Mouse (Mus musculus): ENCODE measurements around the gene Vamp5. TPM values are rescaled to one million over a fixed set of nuclear protein-coding genes. Genes with fewer than 3 reads are reported as not detected.

Vamp5 gene
- total RNA-seq (2022), result 10 to 100 TPM; 58.0 to 68.1 (median 61.2) TPM

- DNase-seq (ENCODE audit: low spot score), result peak; percentile 81
Measured at GRCm38 (mm10) chr6:72380131-72380770, at the start of gene Vamp5. Gene Vamp5 (minus strand): TSS chr6:72380468.

DNA sequence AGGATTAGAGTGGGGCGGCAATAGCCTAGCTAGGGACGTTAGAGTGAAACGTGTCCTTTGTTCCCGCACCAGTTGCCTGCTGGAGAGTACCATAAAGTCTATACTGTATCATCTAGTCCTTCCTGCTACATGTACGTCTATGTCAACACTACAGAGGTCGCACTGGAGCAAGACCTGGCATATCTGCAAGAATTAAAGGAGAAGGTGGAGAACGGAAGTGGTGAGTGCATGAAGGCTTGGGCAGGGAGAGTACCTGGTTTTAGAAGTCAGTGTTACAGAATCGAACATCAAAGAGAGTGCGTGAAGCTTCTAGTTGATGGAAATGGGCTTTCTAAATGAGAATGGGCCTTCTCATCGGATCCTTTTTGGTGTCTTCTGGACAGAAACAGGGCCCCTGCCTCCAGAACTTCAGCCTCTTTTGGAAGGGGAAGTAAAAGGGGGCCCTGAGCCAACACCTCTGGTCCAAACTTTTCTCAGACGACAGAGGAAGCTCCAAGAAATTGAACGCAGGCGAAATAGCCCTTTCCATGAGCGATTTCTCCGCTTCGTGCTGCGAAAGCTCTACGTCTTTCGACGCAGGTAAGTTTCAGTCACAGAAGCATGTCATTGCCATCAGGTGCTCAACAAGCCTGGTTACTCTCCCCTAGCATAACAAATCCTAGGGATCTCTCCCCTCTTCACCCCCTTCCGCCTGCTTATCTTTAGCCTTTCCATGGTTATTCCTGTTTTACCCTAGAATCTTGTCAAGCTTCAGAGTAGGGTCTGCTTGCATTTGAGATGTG, 49.0 kb upstream of the Vamp5 start:
- DNase-seq (ENCODE audit: low spot score), result no peak

DNA sequence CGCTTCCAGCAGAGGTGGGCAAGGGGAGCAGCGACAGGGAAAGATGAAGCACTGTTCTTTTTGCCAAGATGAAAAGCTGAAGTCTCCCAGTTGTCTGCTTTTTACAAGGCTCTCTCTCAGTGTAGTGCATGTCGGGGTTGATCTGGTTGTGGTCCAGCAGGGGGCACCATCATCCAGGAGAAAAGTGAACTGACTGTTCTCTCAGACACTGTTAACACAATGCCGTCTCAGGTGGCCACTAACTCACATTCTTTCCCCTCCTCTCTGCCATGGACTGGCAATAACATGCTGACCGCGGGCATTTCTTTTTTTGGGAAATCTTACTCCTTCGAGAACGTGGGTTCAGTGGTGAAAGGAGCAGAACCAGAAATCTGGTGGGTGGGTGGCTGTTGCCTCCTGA, 47.8 kb upstream of the Vamp5 start:
- DNase-seq (ENCODE audit: low spot score), result peak; percentile 80

DNA sequence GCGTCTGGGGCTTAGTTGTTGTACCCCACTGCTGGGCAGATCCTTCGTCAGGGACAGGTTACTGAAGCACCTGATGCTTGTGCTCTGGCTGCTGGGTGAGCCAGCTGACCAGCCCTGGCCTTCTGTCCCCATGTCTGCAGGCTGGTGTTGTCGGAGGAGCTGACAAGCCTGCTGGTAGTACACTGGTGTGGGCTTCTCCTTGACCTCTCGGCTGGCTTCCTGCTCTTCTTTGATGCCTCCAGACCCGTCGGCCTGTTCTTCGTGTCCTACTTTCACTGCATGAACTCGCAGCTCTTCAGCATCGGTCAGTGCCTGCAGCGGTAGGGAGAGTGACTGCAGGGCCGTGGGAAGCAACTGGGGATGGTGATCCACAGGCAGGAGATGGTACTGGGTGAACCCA, 45.4 kb upstream of the Vamp5 start:
- no peak for DNase-seq (ENCODE audit: low spot score)

DNA sequence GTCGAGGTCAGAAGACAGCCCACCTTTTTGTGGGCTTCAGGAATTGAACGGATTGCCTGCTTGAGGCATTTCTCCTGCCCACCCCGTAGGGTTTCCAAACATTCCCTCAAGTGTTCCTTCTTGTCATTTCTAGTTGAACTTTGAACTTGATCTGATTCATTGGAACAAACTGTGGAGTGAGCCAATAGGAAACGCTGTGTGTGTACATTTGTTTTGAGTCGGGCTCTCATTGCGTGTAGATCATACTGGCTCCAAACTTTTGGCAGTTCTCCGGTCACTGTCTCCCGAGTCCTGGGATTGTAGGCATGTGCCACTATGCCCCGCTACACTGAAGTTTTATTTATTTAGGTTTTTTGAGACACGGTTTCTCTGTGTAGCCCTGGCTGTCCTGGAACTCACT, 40.6 kb upstream of the Vamp5 start:
- DNase-seq (ENCODE audit: low spot score), result no peak

DNA sequence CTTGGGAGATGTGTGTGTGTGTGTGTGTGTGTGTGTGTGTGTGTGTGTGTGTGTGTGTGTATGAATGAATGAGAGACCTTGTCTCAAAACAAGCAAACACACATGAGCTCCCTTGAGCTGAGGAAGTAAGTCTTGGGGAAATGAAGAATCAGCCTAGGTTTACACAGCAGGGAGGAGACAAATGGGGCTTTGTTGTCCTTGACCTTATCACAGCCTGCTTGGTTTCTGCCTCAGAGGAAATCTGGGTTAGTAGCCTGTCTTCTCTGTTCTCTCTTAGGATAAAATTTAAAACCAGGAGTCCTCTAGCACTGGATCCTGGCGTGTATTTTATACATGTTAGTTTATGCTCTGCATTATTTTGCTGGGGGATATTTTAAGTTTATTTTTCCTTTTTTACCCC, 39.5 kb upstream of the Vamp5 start:
- DNase-seq (ENCODE audit: low spot score), result no peak

DNA sequence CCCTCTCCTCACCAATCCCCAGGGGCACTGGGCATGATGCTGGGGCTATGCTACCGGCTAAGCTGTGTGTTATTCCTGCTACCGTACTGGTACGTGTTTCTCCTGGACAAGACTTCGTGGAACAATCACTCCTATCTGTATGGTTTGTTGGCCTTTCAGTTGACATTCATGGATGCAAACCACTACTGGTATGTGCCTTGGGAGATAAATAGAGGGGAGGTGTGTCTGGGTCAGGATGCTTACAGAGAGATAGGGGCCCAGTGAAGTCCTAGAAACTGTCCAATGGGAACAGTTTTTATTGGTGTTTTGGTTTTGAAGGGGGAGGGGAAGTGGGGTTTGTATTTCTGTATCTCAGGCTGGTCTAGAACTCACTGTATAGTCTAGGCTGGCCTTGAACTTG, 38.0 kb upstream of the Vamp5 start:
- no peak for DNase-seq (ENCODE audit: low spot score)

DNA sequence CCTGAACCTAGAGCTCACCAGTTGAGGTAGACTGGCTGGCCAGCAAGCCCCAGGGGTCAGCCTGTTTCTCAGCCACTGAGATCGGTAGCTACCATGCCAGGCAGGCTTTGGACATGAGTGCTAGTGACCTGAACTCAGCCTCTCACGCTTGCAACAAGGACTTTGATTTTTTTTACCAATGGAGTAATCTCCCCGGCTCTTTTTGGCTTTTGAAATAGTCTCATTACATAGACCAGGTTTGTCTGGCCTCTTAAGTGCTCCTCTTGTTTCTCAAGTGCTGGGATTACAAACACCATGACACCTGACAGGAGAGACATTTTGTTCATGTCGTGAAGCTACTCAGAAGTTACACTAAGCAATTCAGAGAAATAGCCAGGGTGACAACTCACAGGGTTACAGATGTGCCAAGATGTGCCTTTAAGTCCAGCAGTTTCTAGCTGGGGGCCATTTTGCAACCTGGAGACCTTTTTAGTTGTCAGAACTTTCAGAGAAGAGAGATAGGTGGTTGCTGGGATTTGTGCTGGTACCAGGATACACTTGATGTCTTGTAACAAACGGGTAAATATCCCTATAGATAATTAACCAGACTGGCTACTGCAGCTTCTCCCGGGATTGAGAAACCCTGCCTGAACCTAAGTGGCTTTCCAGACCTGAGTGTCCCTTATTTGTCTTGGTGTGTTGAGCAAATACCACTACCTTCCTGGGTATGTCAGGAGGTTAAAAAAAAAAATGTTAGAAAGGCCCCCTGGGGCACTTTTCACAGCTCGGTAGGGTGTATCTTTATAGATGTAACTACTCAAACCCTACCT, 35.9 kb upstream of the Vamp5 start:
- DNase-seq (ENCODE audit: low spot score), result no peak

GRCm38 (mm10) chr6:72415181-72415580, 34.9 kb upstream of the Vamp5 start:
- DNase-seq (ENCODE audit: low spot score), result no peak

- DNase-seq (ENCODE audit: low spot score), result peak; percentile 94
Measured at GRCm38 (mm10) chr6:72414076-72414756, 33.9 kb upstream of the Vamp5 start, which contains the start of gene Ggcx. Gene Ggcx (plus strand): TSS chr6:72414308.

- DNase-seq (ENCODE audit: low spot score), result no peak
Measured at GRCm38 (mm10) chr6:72410518-72410917, 30.2 kb upstream of the Vamp5 start.

- no peak for DNase-seq (ENCODE audit: low spot score)
Measured at GRCm38 (mm10) chr6:72410003-72410402, 29.7 kb upstream of the Vamp5 start.

- peak; percentile 67 for DNase-seq (ENCODE audit: low spot score)
Measured at GRCm38 (mm10) chr6:72409567-72409966, 29.3 kb upstream of the Vamp5 start.

- DNase-seq (ENCODE audit: low spot score), result peak; percentile 73
Measured at GRCm38 (mm10) chr6:72407119-72407518, 26.9 kb upstream of the Vamp5 start.

DNA sequence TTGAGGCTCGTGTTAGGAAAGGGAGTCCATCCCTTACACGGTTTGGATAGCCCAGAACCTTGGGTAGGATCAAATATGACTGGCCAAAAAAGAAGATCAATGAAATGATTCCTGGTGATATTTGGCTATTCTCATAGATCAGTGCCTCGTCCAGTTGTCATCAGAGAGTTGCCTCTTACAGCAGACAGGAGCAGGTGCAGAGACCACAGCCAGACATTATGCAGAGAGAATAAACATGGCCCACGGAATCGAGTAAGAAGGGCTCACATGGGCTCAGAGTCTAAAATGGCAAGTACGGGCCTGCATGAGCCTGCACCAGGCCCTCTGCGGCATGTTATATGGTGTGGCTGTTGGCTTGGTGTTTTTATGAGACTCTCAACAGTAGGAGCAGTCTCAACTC, 25.1 kb upstream of the Vamp5 start:
- no peak for DNase-seq (ENCODE audit: low spot score)

DNA sequence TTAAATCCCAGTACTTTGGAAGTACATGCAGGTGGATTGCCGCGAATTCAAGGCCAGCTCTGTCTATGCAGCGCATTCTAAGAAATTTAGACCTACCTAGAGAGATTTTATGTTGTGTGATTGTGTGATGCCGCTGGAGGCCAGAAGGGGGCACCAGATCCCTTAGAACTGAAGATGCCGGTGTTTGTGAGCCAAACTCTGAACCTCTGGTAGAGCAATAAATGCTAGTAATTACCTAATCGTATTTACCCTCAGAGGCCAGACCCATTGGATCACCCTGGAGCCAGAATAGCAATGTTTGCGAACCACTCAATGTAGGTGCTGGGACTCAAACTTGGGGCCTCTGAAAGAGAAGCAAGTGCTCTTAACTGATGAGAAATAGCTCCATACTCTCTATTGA, 21.6 kb upstream of the Vamp5 start:
- peak; percentile 83 for DNase-seq (ENCODE audit: low spot score)

DNA sequence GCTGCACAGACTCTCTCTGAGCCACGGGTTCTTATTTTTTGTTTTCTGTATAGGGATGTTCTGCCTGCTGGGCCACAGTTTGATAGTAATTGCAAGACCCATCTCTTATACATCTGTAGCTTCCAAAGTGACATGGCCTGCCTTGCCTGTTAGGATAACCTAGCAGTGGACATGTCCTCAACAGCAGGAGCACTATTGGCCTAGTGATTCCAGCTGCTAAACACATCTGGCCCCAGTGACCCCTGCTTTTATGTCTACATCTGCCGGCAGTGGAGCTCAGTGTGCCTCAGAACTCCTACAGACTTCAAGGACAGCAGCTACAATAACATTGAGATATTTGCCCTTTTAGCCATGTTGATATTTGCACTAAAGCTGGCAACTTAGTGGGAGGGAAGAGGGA, 19.7 kb upstream of the Vamp5 start:
- no peak for DNase-seq (ENCODE audit: low spot score)

- no peak for DNase-seq (ENCODE audit: low spot score)
Measured at GRCm38 (mm10) chr6:72396837-72397251, 16.6 kb upstream of the Vamp5 start.

GRCm38 (mm10) chr6:72392341-72392740, 12.1 kb upstream of the Vamp5 start:
- DNase-seq (ENCODE audit: low spot score), result no peak

DNA sequence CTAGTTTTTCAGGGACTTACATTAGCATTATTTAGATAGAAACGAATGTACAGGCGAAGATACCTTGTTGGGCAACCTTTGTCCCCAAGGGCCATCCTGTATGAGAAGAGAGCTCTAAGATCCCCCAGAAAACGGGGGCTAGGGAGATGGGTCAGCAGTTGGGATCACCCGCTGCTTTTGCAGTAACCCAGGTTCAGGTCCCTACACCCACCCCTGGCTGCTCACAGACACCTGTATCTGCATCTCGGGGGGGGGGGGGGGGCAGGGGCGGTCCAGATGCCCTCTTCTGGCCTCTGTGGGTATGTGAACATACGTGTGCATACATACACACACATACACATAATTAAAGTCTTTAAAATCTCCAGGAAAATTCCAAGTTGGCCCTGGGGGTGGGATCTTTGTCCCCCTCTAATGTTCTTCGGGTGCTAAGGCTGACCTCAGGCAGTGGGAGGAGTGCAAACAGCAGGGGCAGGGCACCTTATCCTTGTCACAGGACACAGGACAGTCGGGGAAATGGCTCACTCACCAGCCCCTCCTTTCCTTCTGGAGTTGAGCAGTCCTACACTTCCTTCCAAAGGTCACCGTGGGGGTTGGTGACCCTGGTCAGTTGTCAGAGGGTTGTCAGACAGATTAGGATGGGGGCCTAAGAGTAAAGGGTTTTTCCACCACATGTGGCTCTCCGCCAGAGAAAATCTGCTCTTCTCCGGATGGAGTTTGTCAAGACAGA, 10.7 kb upstream of the Vamp5 start:
- peak; percentile 75 for DNase-seq (ENCODE audit: low spot score)
